Mouse (Mus musculus) ES-E14 (cell line): ENCODE results near the gene Poglut1. TPM values are rescaled to one million over a fixed set of nuclear protein-coding genes. Genes with fewer than 3 reads are reported as not detected.

ENCODE experiments used
- DNase-seq: peaks from one replicate; pipeline ENCODE4 v3.0.0-alpha.2; 2013; ENCODE audit warnings: low read depth, low spot score
- H3K27ac ChIP-seq: 2 replicates; pipeline ENCODE4 v1.5.1; 2012; ENCODE audit warnings: low read depth, mild to moderate bottlenecking, low read length, moderate library complexity, mixed read lengths; ENCODE audit not compliant: poor library complexity, insufficient read depth, severe bottlenecking
- H3K36me3 ChIP-seq: 2 replicates; pipeline ENCODE4 v1.6.1; 2012; ENCODE audit warnings: mild to moderate bottlenecking, low read length, moderate library complexity, mixed read lengths; ENCODE audit not compliant: control insufficient read depth, poor library complexity, insufficient read depth, severe bottlenecking
- H3K4me1 ChIP-seq, 2 experiments: fragments of 150-350 bp in 1 of 2; sonication (generic) in 1 of 2; 2 replicates each; pipeline ENCODE4 v1.6.1; 2012; ENCODE audit warnings: low read length in 2 of 2, mild to moderate bottlenecking in 1 of 2, mixed read lengths in 1 of 2; ENCODE audit not compliant: control insufficient read depth in 2 of 2, insufficient read depth in 2 of 2, poor library complexity in 1 of 2
- H3K4me3 ChIP-seq, 2 experiments: fragments of 150-350 bp in 1 of 2; sonication (generic) in 1 of 2; 2 replicates each; pipeline ENCODE4 v1.5.1; 2012; ENCODE audit warnings: low read length in 2 of 2, low read depth in 1 of 2, mild to moderate bottlenecking in 1 of 2, mixed read lengths in 1 of 2; ENCODE audit not compliant: insufficient read depth in 1 of 2, poor library complexity in 1 of 2, severe bottlenecking in 1 of 2
- H3K9ac ChIP-seq: 2 replicates; pipeline ENCODE4 v1.6.1; 2012; ENCODE audit warnings: low read depth, mild to moderate bottlenecking, low read length, mixed read lengths; ENCODE audit not compliant: poor library complexity, insufficient read depth, severe bottlenecking
- H3K9me3 ChIP-seq: fragments of 150-350 bp; sonication (generic); 2 replicates; pipeline ENCODE4 v1.6.1; 2012; ENCODE audit warnings: low read depth, mild to moderate bottlenecking, low read length; ENCODE audit not compliant: control insufficient read depth, insufficient read depth
- CHD2 ChIP-seq: IDR thresholded peaks from 2 replicates; pipeline ENCODE4 v1.6.1; 2014; ENCODE audit warnings: mild to moderate bottlenecking, low read depth, low read length, inconsistent platforms
- HCFC1 ChIP-seq: IDR thresholded peaks from 2 replicates; pipeline ENCODE4 v1.6.1; 2012; ENCODE audit warnings: low read length, inconsistent platforms, borderline replicate concordance; ENCODE audit not compliant: insufficient read depth
- MAFK ChIP-seq: IDR thresholded peaks from 2 replicates; pipeline ENCODE4 v1.6.1; 2014; ENCODE audit warnings: mild to moderate bottlenecking, low read depth, low read length, inconsistent platforms; ENCODE audit not compliant: insufficient read depth
- ZC3H11A ChIP-seq: IDR thresholded peaks from 2 replicates; pipeline ENCODE4 v1.6.1; 2012; ENCODE audit warnings: low read depth, mild to moderate bottlenecking, inconsistent platforms, low read length, borderline replicate concordance
- ZNF384 ChIP-seq: IDR thresholded peaks from 2 replicates; pipeline ENCODE4 v1.6.1; 2012; ENCODE audit warnings: low read depth, low read length, inconsistent platforms
- in situ Hi-C, 2 experiments: fragments of 600-800 bp; cut with MboI; formaldehyde crosslinking; loops; one replicate each; pipeline ENCODE4 v1.15.1; 2025; ENCODE audit warnings: low sequenced_read_pairs in 2 of 2, inconsistent platforms in 1 of 2; ENCODE audit not compliant: unreplicated experiment in 2 of 2
- total RNA-seq: library from RNA; depleted of rRNA; stranded (reverse); fragments of 300-350 nt; gene quantifications from 2 replicates; pipeline ENCODE4 v1.2.3, GENCODE M21; 2012; rRNA removed

Gene Poglut1
- total RNA-seq, 1 experiment, result 76.6 TPM

- TF ChIP-seq MAFK (no peak), ZNF384 (peak; percentile 53), ZC3H11A (no peak), CHD2 (no peak), HCFC1 (no peak)
- DNase-seq, result no peak
- Histone ChIP-seq H3K9me3 (no peaks in the 10 kb centered on the region), H3K4me3 (peak overlapping the region; percentile 47 to 61; a peak in 3 of 4 replicates), H3K4me1 (peaks cover 5 to 11% of the 10 kb centered on the region in 2 experiments), H3K9ac (peak overlapping the region; percentile 38; the same call in 1 of the 2 replicates), H3K36me3 (no peaks in the 10 kb centered on the region), H3K27ac (no peak overlapping the region; the same call in 1 of the 2 replicates)
- in situ Hi-C loops, result loop anchor here in 1 of 2 experiments (25.0 kb wide), 1 partner anchor 538 kb away; no protein-coding TSS in a partner anchor
These were observed 74.3 kb downstream of the Poglut1 start for GRCm38 (mm10) chr16:38475681-38476311.

Other genes with a start within 250 kb of the Poglut1 start
- 1.1 and 1.8 TPM in 2 replicates for gene Maats1, start 208.1 kb downstream of the Poglut1 start, total RNA-seq
- 185 and 249 TPM in 2 replicates for gene Cox17, start 203.3 kb downstream of the Poglut1 start, total RNA-seq
- not detected in 2 replicates for gene Gm21987, start 203.2 kb downstream of the Poglut1 start, total RNA-seq
- gene Popdc2, start 188.0 kb downstream of the Poglut1 start, total RNA-seq, result 0.49 and 0.58 TPM in 2 replicates
- 4.9 and 6.0 TPM in 2 replicates for gene Pla1a, start 117.1 kb downstream of the Poglut1 start, total RNA-seq
- gene Adprh, start 97.6 kb downstream of the Poglut1 start, total RNA-seq, result 70.2 and 121 TPM in 2 replicates
- 11.1 and 15.2 TPM in 2 replicates for gene Cd80, start 94.7 kb downstream of the Poglut1 start, total RNA-seq
- gene Timmdc1, start 27.6 kb downstream of the Poglut1 start, total RNA-seq, result 26.9 and 36.9 TPM in 2 replicates
- gene Tmem39a, start 8.4 kb upstream of the Poglut1 start, total RNA-seq, result 124 and 141 TPM in 2 replicates
- 0.48 and 1.0 TPM in 2 replicates for gene Arhgap31, start 163.0 kb upstream of the Poglut1 start, total RNA-seq
- 6.0 and 6.7 TPM in 2 replicates for gene B4galt4, start 192.0 kb upstream of the Poglut1 start, total RNA-seq